Mouse (Mus musculus) MEL (cell line): ENCODE measurements around the gene Creb5.

Experiments
- CHD1 ChIP-seq: IDR thresholded peaks from 2 replicates; pipeline ENCODE4 v1.6.1; 2012; ENCODE audit warnings: low read depth, mild to moderate bottlenecking, inconsistent platforms, low read length, improper control_type of control experiment
- CTCF ChIP-seq, 3 experiments: IDR thresholded peaks in 2 of 3; conservative IDR thresholded peaks in 1 of 3; 2 replicates each; pipeline ENCODE4 v1.5.1; 2011 to 2012; ENCODE audit warnings: low read length in 3 of 3, low read depth in 2 of 3, mild to moderate bottlenecking in 2 of 3, improper control_type of control experiment in 1 of 3, inconsistent platforms in 1 of 3, mixed read lengths in 1 of 3, moderate library complexity in 1 of 3; ENCODE audit not compliant: control insufficient read depth in 1 of 3, insufficient read depth in 1 of 3, poor library complexity in 1 of 3, severe bottlenecking in 1 of 3
- ELF1 ChIP-seq: IDR thresholded peaks from 2 replicates; pipeline ENCODE4 v1.6.1; 2014; ENCODE audit warnings: low read depth, mild to moderate bottlenecking, inconsistent platforms, low read length, improper control_type of control experiment, moderate library complexity
- EP300 ChIP-seq, 2 experiments: IDR thresholded peaks; 2 replicates each; pipeline ENCODE4 v1.6.1; 2011; ENCODE audit warnings: improper control_type of control experiment in 2 of 2, low read length in 2 of 2, low read depth in 1 of 2, mild to moderate bottlenecking in 1 of 2
- NELFE ChIP-seq: IDR thresholded peaks from 2 replicates; pipeline ENCODE4 v1.6.1; 2011; ENCODE audit warnings: low read depth, low read length, improper control_type of control experiment
- TCF12 ChIP-seq: IDR thresholded peaks from 2 replicates; pipeline ENCODE4 v1.6.1; 2014; ENCODE audit warnings: low read depth, mild to moderate bottlenecking, inconsistent platforms, low read length, improper control_type of control experiment, moderate library complexity
- ZMIZ1 ChIP-seq: IDR thresholded peaks from 2 replicates; pipeline ENCODE4 v1.6.1; 2012; ENCODE audit warnings: low read depth, mild to moderate bottlenecking, inconsistent platforms, low read length, improper control_type of control experiment, moderate library complexity
- ZNF384 ChIP-seq: IDR thresholded peaks from 2 replicates; pipeline ENCODE4 v1.6.1; 2012; ENCODE audit warnings: low read depth, mild to moderate bottlenecking, inconsistent platforms, low read length, improper control_type of control experiment

GRCm38 (mm10) chr6:53730487-53730886, 443.4 kb downstream of the Creb5 start:
- TF ChIP-seq EP300 (IDR thresholded peaks at IDR 0.05; ENCODE audit: low read depth in 1 of 2, low read length in 2 of 2) = no peak
- TF ChIP-seq ZNF384 = no peak
- no peak for TF ChIP-seq ZMIZ1
- no peak for TF ChIP-seq CHD1
- no peak for TF ChIP-seq NELFE
- TF ChIP-seq CTCF (IDR thresholded peaks at IDR 0.05 in 2 of 3, conservative IDR thresholded peaks at IDR 0.05 in 1 of 3; ENCODE audit: control insufficient read depth in 1 of 3, insufficient read depth in 1 of 3, low read depth in 2 of 3, low read length in 3 of 3, poor library complexity in 1 of 3, severe bottlenecking in 1 of 3) = no peak
- no peak for TF ChIP-seq TCF12
- no peak for TF ChIP-seq ELF1
